Mouse (Mus musculus): ENCODE measurements around the gene Myh7b. TPM values are rescaled to one million over a fixed set of nuclear protein-coding genes. Genes with fewer than 3 reads are reported as not detected.
A peak's percentile ranks its signal among the peaks of the same experiment; 100 is the strongest.

Myh7b gene
- polyA plus RNA-seq, 1 experiment from 2014 or later: 0.59 TPM

- peak; percentile 94 for DNase-seq (ENCODE audit: low spot score, missing footprints)
- H3K9me3 ChIP-seq (ENCODE audit: control insufficient read depth, low read length): no peaks in the 10 kb centered on the region
- no peaks in the 10 kb centered on the region for H3K4me1 ChIP-seq (ENCODE audit: control insufficient read depth, insufficient read depth, low read length)
- no peak overlapping the region for H3K27ac ChIP-seq (ENCODE audit: low read depth, low read length)
- no peak overlapping the region for H3K9ac ChIP-seq (ENCODE audit: low read length)
- no peak overlapping the region for H3K4me3 ChIP-seq (ENCODE audit: low read depth, low read length)
- ATAC-seq (ENCODE audit: low FRiP score): no peak
- no peaks in the 10 kb centered on the region for H3K27me3 ChIP-seq (ENCODE audit: control insufficient read depth, insufficient read depth, low read length)
- H3K4me2 ChIP-seq: no peak overlapping the region
- 25% methylated on average over 5 of the region's 5 CpGs for WGBS
- H3K36me3 ChIP-seq (ENCODE audit: control insufficient read depth, insufficient read depth, low read length): peaks cover 11% of the 10 kb centered on the region
These were observed 52.1 kb downstream of the Myh7b start for GRCm38 (mm10) chr2:155663097-155663496.

GRCm38 (mm10) chr2:155663910-155664460 lies 53.0 kb downstream of the Myh7b start:
- 89% methylated on average over 6 of the region's 6 CpGs for WGBS
- H3K27me3 ChIP-seq (ENCODE audit: control insufficient read depth, insufficient read depth, low read length): no peaks in the 10 kb centered on the region
- H3K9ac ChIP-seq (ENCODE audit: low read length): no peak overlapping the region
- peaks cover 10% of the 10 kb centered on the region for H3K36me3 ChIP-seq (ENCODE audit: control insufficient read depth, insufficient read depth, low read length)
- no peaks in the 10 kb centered on the region for H3K9me3 ChIP-seq (ENCODE audit: control insufficient read depth, low read length)
- no peak overlapping the region for H3K27ac ChIP-seq (ENCODE audit: low read depth, low read length)
- H3K4me1 ChIP-seq (ENCODE audit: control insufficient read depth, insufficient read depth, low read length): no peaks in the 10 kb centered on the region
- ATAC-seq (ENCODE audit: low FRiP score): no peak
- H3K4me2 ChIP-seq: no peak overlapping the region
- peak; percentile 26 for DNase-seq (ENCODE audit: low spot score, missing footprints)
- no peak overlapping the region for H3K4me3 ChIP-seq (ENCODE audit: low read depth, low read length)

- H3K4me3 ChIP-seq (ENCODE audit: low read depth, low read length): no peak overlapping the region
- no peak overlapping the region for H3K9ac ChIP-seq (ENCODE audit: low read length)
- ATAC-seq (ENCODE audit: low FRiP score) (no peak), DNase-seq (ENCODE audit: low spot score, missing footprints) (peak; percentile 60)
- no peaks in the 10 kb centered on the region for H3K9me3 ChIP-seq (ENCODE audit: control insufficient read depth, low read length)
- H3K4me2 ChIP-seq: no peak overlapping the region
- WGBS: 94% methylated on average over 8 of the region's 8 CpGs
- no peak overlapping the region for H3K27ac ChIP-seq (ENCODE audit: low read depth, low read length)
- H3K36me3 ChIP-seq (ENCODE audit: control insufficient read depth, insufficient read depth, low read length): peaks cover 8% of the 10 kb centered on the region
- H3K4me1 ChIP-seq (ENCODE audit: control insufficient read depth, insufficient read depth, low read length): no peaks in the 10 kb centered on the region
- no peaks in the 10 kb centered on the region for H3K27me3 ChIP-seq (ENCODE audit: control insufficient read depth, insufficient read depth, low read length)
These were observed 56.9 kb downstream of the Myh7b start for GRCm38 (mm10) chr2:155667881-155668280.

- Histone ChIP-seq H3K27me3 (ENCODE audit: control insufficient read depth, insufficient read depth, low read length) (no peaks in the 10 kb centered on the region), H3K4me2 (no peak overlapping the region), H3K9me3 (ENCODE audit: control insufficient read depth, low read length) (no peaks in the 10 kb centered on the region), H3K27ac (ENCODE audit: low read depth, low read length) (no peak overlapping the region), H3K36me3 (ENCODE audit: control insufficient read depth, insufficient read depth, low read length) (peaks cover 8% of the 10 kb centered on the region), H3K9ac (ENCODE audit: low read length) (no peak overlapping the region), H3K4me3 (ENCODE audit: low read depth, low read length) (no peak overlapping the region), H3K4me1 (ENCODE audit: control insufficient read depth, insufficient read depth, low read length) (no peaks in the 10 kb centered on the region)
- DNase-seq (ENCODE audit: low spot score, missing footprints): peak; percentile 88
- 84% methylated on average over 4 of the region's 4 CpGs for WGBS
- ATAC-seq (ENCODE audit: low FRiP score): no peak
These were observed 57.4 kb downstream of the Myh7b start for GRCm38 (mm10) chr2:155668461-155668860.

- DNase-seq (ENCODE audit: low spot score, missing footprints): peak; percentile 49
- ATAC-seq (ENCODE audit: low FRiP score): no peak
- Histone ChIP-seq H3K9me3 (ENCODE audit: control insufficient read depth, low read length) (no peaks in the 10 kb centered on the region), H3K36me3 (ENCODE audit: control insufficient read depth, insufficient read depth, low read length) (peaks cover 5% of the 10 kb centered on the region; the same call in 1 of the 2 replicates), H3K4me3 (ENCODE audit: low read depth, low read length) (no peak overlapping the region), H3K4me1 (ENCODE audit: control insufficient read depth, insufficient read depth, low read length) (no peaks in the 10 kb centered on the region), H3K9ac (ENCODE audit: low read length) (no peak overlapping the region), H3K4me2 (no peak overlapping the region), H3K27ac (ENCODE audit: low read depth, low read length) (no peak overlapping the region), H3K27me3 (ENCODE audit: control insufficient read depth, insufficient read depth, low read length) (no peaks in the 10 kb centered on the region)
- 90% methylated on average over 4 of the region's 4 CpGs for WGBS
These were observed 60.2 kb downstream of the Myh7b start for GRCm38 (mm10) chr2:155671236-155671635.

GRCm38 (mm10) chr2:155673546-155673945 lies 62.5 kb downstream of the Myh7b start:
- no peak overlapping the region for H3K9ac ChIP-seq (ENCODE audit: low read length)
- DNase-seq (ENCODE audit: low spot score, missing footprints) (peak; percentile 84), ATAC-seq (ENCODE audit: low FRiP score) (no peak)
- H3K4me3 ChIP-seq (ENCODE audit: low read depth, low read length): no peak overlapping the region
- H3K4me2 ChIP-seq: no peak overlapping the region
- no peak overlapping the region for H3K27ac ChIP-seq (ENCODE audit: low read depth, low read length)
- H3K4me1 ChIP-seq (ENCODE audit: control insufficient read depth, insufficient read depth, low read length): no peaks in the 10 kb centered on the region
- H3K36me3 ChIP-seq (ENCODE audit: control insufficient read depth, insufficient read depth, low read length): peaks cover 5% of the 10 kb centered on the region; the same call in 1 of the 2 replicates
- H3K27me3 ChIP-seq (ENCODE audit: control insufficient read depth, insufficient read depth, low read length): no peaks in the 10 kb centered on the region
- WGBS: 36% methylated on average over 2 of the region's 2 CpGs
- no peaks in the 10 kb centered on the region for H3K9me3 ChIP-seq (ENCODE audit: control insufficient read depth, low read length)

GRCm38 (mm10) chr2:155675118-155675517 lies 64.1 kb downstream of the Myh7b start:
- H3K27me3 ChIP-seq (ENCODE audit: control insufficient read depth, insufficient read depth, low read length): no peaks in the 10 kb centered on the region
- H3K9ac ChIP-seq (ENCODE audit: low read length): no peak overlapping the region
- H3K4me2 ChIP-seq: no peak overlapping the region
- peaks cover 5% of the 10 kb centered on the region; the same call in 1 of the 2 replicates for H3K36me3 ChIP-seq (ENCODE audit: control insufficient read depth, insufficient read depth, low read length)
- H3K4me3 ChIP-seq (ENCODE audit: low read depth, low read length): no peak overlapping the region
- 82% methylated on average over 4 of the region's 4 CpGs for WGBS
- DNase-seq (ENCODE audit: low spot score, missing footprints): peak; percentile 8
- no peaks in the 10 kb centered on the region for H3K9me3 ChIP-seq (ENCODE audit: control insufficient read depth, low read length)
- no peaks in the 10 kb centered on the region for H3K4me1 ChIP-seq (ENCODE audit: control insufficient read depth, insufficient read depth, low read length)
- ATAC-seq (ENCODE audit: low FRiP score): no peak
- H3K27ac ChIP-seq (ENCODE audit: low read depth, low read length): no peak overlapping the region

GRCm38 (mm10) chr2:155679586-155680110 lies 68.6 kb downstream of the Myh7b start:
- ATAC-seq (ENCODE audit: low FRiP score): no peak
- H3K27ac ChIP-seq (ENCODE audit: low read depth, low read length): no peak overlapping the region
- peak; percentile 45 for DNase-seq (ENCODE audit: low spot score, missing footprints)
- H3K9me3 ChIP-seq (ENCODE audit: control insufficient read depth, low read length): no peaks in the 10 kb centered on the region
- no peaks in the 10 kb centered on the region for H3K36me3 ChIP-seq (ENCODE audit: control insufficient read depth, insufficient read depth, low read length)
- no peak overlapping the region for H3K4me2 ChIP-seq
- H3K4me3 ChIP-seq (ENCODE audit: low read depth, low read length): no peak overlapping the region
- H3K4me1 ChIP-seq (ENCODE audit: control insufficient read depth, insufficient read depth, low read length): no peaks in the 10 kb centered on the region
- no peaks in the 10 kb centered on the region for H3K27me3 ChIP-seq (ENCODE audit: control insufficient read depth, insufficient read depth, low read length)
- no peak overlapping the region for H3K9ac ChIP-seq (ENCODE audit: low read length)
- WGBS: 89% methylated on average over 4 of the region's 4 CpGs

- DNase-seq (ENCODE audit: low spot score, missing footprints): no peak
- WGBS: 80% methylated on average over 5 of the region's 5 CpGs
- Histone ChIP-seq H3K4me1 (ENCODE audit: control insufficient read depth, insufficient read depth, low read length) (no peaks in the 10 kb centered on the region), H3K9ac (ENCODE audit: low read length) (no peak overlapping the region), H3K4me2 (no peak overlapping the region), H3K4me3 (ENCODE audit: low read depth, low read length) (no peak overlapping the region), H3K27me3 (ENCODE audit: control insufficient read depth, insufficient read depth, low read length) (no peaks in the 10 kb centered on the region), H3K27ac (ENCODE audit: low read depth, low read length) (no peak overlapping the region), H3K36me3 (ENCODE audit: control insufficient read depth, insufficient read depth, low read length) (no peaks in the 10 kb centered on the region), H3K9me3 (ENCODE audit: control insufficient read depth, low read length) (no peaks in the 10 kb centered on the region)
- no peak for ATAC-seq (ENCODE audit: low FRiP score)
These were observed 69.6 kb downstream of the Myh7b start for GRCm38 (mm10) chr2:155680591-155680990.
